Mouse (Mus musculus) heart, postnatal 36 days (tissue): Measurements from ENCODE around the gene Vps51. TPM values are rescaled to one million over a fixed set of nuclear protein-coding genes. Genes with fewer than 3 reads are reported as not detected.
"Not testable (repeated sequence)": the region's sequence is repeated elsewhere in the genome, so short reads cannot be mapped to it uniquely, and the experiment has no call there.

Experiments used
- DNase-seq, 2 experiments: peaks; one replicate each; pipeline ENCODE4 v3.0.0; 2021 to 2022
- intact Hi-C: fragments of 180-260 bp; cut with DNase I; formaldehyde crosslinking; loops from one replicate; pipeline ENCODE4 v1.15.1; 2025
- total RNA-seq, 2 experiments: library from RNA; stranded (reverse); gene quantifications; 2 replicates each; pipeline ENCODE4 v1.2.3; 2021

The Vps51 gene
- total RNA-seq, 2 experiments from 2014 or later: 23.9 to 25.0 TPM

- intact Hi-C loops: loop anchor here (1.0 kb wide), 1 partner anchor 28 kb away; the partner anchor contains the start of genes Cdca5 and Zfpl1
- DNase-seq: no peak
Measured at GRCm38 (mm10) chr19:6056696-6057095, 20.3 kb downstream of the Vps51 start.

GRCm38 (mm10) chr19:6054296-6054695 lies 22.7 kb downstream of the Vps51 start:
- no peak for DNase-seq
- intact Hi-C loops: no loop called here

- DNase-seq: peak in 1 of 2 experiments; percentile 1
- intact Hi-C loops: no loop called here
Measured at GRCm38 (mm10) chr19:6052516-6052915, 24.5 kb downstream of the Vps51 start.

- no peak for DNase-seq
- intact Hi-C loops: loop anchor here (5.0 kb wide), 2 partner anchors 78 to 137 kb away; partner anchors contain the start of genes Dpf2 and Snx15
Measured at GRCm38 (mm10) chr19:6048681-6049410, 28.2 kb downstream of the Vps51 start.

- DNase-seq: no peak
- intact Hi-C loops: loop anchor here (5.0 kb wide), 2 partner anchors 79 to 136 kb away; partner anchors contain the start of genes Dpf2 and Snx15
Measured at GRCm38 (mm10) chr19:6047899-6048166, 29.2 kb downstream of the Vps51 start.

GRCm38 (mm10) chr19:6047154-6047898 lies 29.7 kb downstream of the Vps51 start:
- intact Hi-C loops: loop anchor here (5.0 kb wide), 2 partner anchors 80 to 135 kb away; partner anchors contain the start of genes Dpf2 and Snx15
- DNase-seq: no peak

- intact Hi-C loops: loop anchor here (5.0 kb wide), 2 partner anchors 81 to 134 kb away; partner anchors contain the start of genes Dpf2 and Snx15
- peak; percentile 87 to 95 for DNase-seq
Measured at GRCm38 (mm10) chr19:6046294-6047153, 30.5 kb downstream of the Vps51 start, which contains the start of gene Syvn1. Syvn1 (plus strand) TSS chr19:6046576.

GRCm38 (mm10) chr19:6045366-6046293 lies 31.4 kb downstream of the Vps51 start:
- intact Hi-C loops: loop anchor here (5.0 kb wide), 2 partner anchors 82 to 133 kb away; partner anchors contain the start of genes Dpf2 and Snx15
- no peak for DNase-seq

GRCm38 (mm10) chr19:6044102-6044501 lies 32.9 kb downstream of the Vps51 start:
- DNase-seq: not testable (repeated sequence)
- intact Hi-C loops: loop anchor here (5.0 kb wide), 1 partner anchor 77 kb away; no protein-coding TSS in a partner anchor

- DNase-seq: no peak
- intact Hi-C loops: loop anchor here (5.0 kb wide), 1 partner anchor 75 kb away; no protein-coding TSS in a partner anchor
Measured at GRCm38 (mm10) chr19:6042293-6042692, 34.7 kb downstream of the Vps51 start.

- no peak for DNase-seq
- intact Hi-C loops: loop anchor here (5.0 kb wide), 1 partner anchor 73 kb away; no protein-coding TSS in a partner anchor
Measured at GRCm38 (mm10) chr19:6040002-6040401, 37.0 kb downstream of the Vps51 start.

- DNase-seq: no peak
- intact Hi-C loops: no loop called here
Measured at GRCm38 (mm10) chr19:6038326-6038725, 38.7 kb downstream of the Vps51 start.

GRCm38 (mm10) chr19:6037695-6038094 lies 39.3 kb downstream of the Vps51 start:
- DNase-seq: no peak
- intact Hi-C loops: no loop called here

- intact Hi-C loops: no loop called here
- DNase-seq: no peak
Measured at GRCm38 (mm10) chr19:6035966-6036585, 41.0 kb downstream of the Vps51 start.

GRCm38 (mm10) chr19:6030520-6031280 lies 46.3 kb downstream of the Vps51 start:
- intact Hi-C loops: no loop called here
- no peak for DNase-seq

- intact Hi-C loops: no loop called here
- DNase-seq: no peak
Measured at GRCm38 (mm10) chr19:6029426-6029825, 47.6 kb downstream of the Vps51 start.

GRCm38 (mm10) chr19:6028991-6029390 lies 48.0 kb downstream of the Vps51 start:
- intact Hi-C loops: no loop called here
- no peak for DNase-seq

- DNase-seq: no peak
- intact Hi-C loops: no loop called here
Measured at GRCm38 (mm10) chr19:6023930-6024329, 53.1 kb downstream of the Vps51 start.
